Mouse (Mus musculus) brain, adult 2 months (tissue): ENCODE measurements around the gene Ech1.

Experiments used
- DNase-seq: peaks from one replicate; pipeline ENCODE4 v3.0.0; 2011; ENCODE audit warnings: low read depth, low spot score

Gene Ech1

GRCm38 (mm10) chr7:28824941-28825685, at the start of gene Ech1:
Gene Ech1, plus strand, starts transcription at chr7:28825217.
- peak; percentile 96 for DNase-seq

GRCm38 (mm10) chr7:28778825-28779224, 46.2 kb upstream of the Ech1 start:
- no peak for DNase-seq

- peak; percentile 95 for DNase-seq
These were observed 44.9 kb upstream of the Ech1 start for GRCm38 (mm10) chr7:28780067-28780658.

- DNase-seq = peak; percentile 82
These were observed 44.2 kb upstream of the Ech1 start for GRCm38 (mm10) chr7:28780857-28781256.

- DNase-seq = peak; percentile 30
These were observed 43.8 kb upstream of the Ech1 start for GRCm38 (mm10) chr7:28781261-28781663.

GRCm38 (mm10) chr7:28785161-28785560, 39.9 kb upstream of the Ech1 start:
- no peak for DNase-seq

GRCm38 (mm10) chr7:28787884-28788283, 37.1 kb upstream of the Ech1 start:
- no peak for DNase-seq

GRCm38 (mm10) chr7:28788307-28789195, 36.5 kb upstream of the Ech1 start, which contains the start of gene Rinl:
Gene Rinl, plus strand, starts transcription at chr7:28788969.
- DNase-seq = no peak

GRCm38 (mm10) chr7:28789235-28789634, 35.8 kb upstream of the Ech1 start:
- no peak for DNase-seq

- DNase-seq = no peak
These were observed 34.8 kb upstream of the Ech1 start for GRCm38 (mm10) chr7:28790066-28790806.

- DNase-seq = no peak
These were observed 33.3 kb upstream of the Ech1 start for GRCm38 (mm10) chr7:28791706-28792105.

GRCm38 (mm10) chr7:28792391-28793185, 32.4 kb upstream of the Ech1 start:
- no peak for DNase-seq

GRCm38 (mm10) chr7:28793834-28794233, 31.2 kb upstream of the Ech1 start:
- DNase-seq = peak; percentile 52

- no peak for DNase-seq
These were observed 30.5 kb upstream of the Ech1 start for GRCm38 (mm10) chr7:28794496-28794895.

- no peak for DNase-seq
These were observed 29.2 kb upstream of the Ech1 start for GRCm38 (mm10) chr7:28795832-28796231.

GRCm38 (mm10) chr7:28796562-28796975, 28.4 kb upstream of the Ech1 start:
- peak; percentile 92 for DNase-seq

- DNase-seq = no peak
These were observed 25.0 kb upstream of the Ech1 start for GRCm38 (mm10) chr7:28799994-28800393.

- DNase-seq = no peak
These were observed 23.6 kb upstream of the Ech1 start for GRCm38 (mm10) chr7:28801451-28801850.

- DNase-seq = no peak
These were observed 22.9 kb upstream of the Ech1 start for GRCm38 (mm10) chr7:28801901-28802670.
